Mouse (Mus musculus): ENCODE data around the gene Zfr.

- TF ChIP-seq CTCF (IDR thresholded peaks at IDR 0.05), result no peak
- no peak for TF ChIP-seq EP300 (IDR thresholded peaks at IDR 0.05; ENCODE audit: insufficient read depth, low read depth, low read length)
- no peak for TF ChIP-seq POLR2A (IDR thresholded peaks at IDR 0.05; ENCODE audit: insufficient read depth, low read depth, low read length)
These were observed 107.4 kb downstream of the Zfr start for GRCm38 (mm10) chr15:12225062-12225461.
